Mouse (Mus musculus) myocyte (in vitro differentiated cells): ENCODE data around the gene Zfp184.

ENCODE experiments used
- MAX ChIP-seq: IDR thresholded peaks from one replicate; pipeline ENCODE4 v1.6.1; 2011; ENCODE audit warnings: low read depth, mild to moderate bottlenecking, control low read depth
- MYOD1 ChIP-seq, 3 experiments: IDR thresholded peaks; one replicate each; pipeline ENCODE4 v1.6.1; 2011; ENCODE audit warnings: control low read depth in 2 of 3, low read depth in 2 of 3, mild to moderate bottlenecking in 2 of 3, moderate library complexity in 1 of 3; ENCODE audit not compliant: insufficient read length in 2 of 3, control insufficient read depth in 1 of 3
- MYOG ChIP-seq, 3 experiments: IDR thresholded peaks; one replicate each; pipeline ENCODE4 v1.6.1; 2011; ENCODE audit warnings: control low read depth in 2 of 3, low read depth in 2 of 3, mild to moderate bottlenecking in 2 of 3; ENCODE audit not compliant: insufficient read length in 2 of 3, control insufficient read depth in 1 of 3, insufficient read depth in 1 of 3
- POLR2A ChIP-seq: IDR thresholded peaks from one replicate; pipeline ENCODE4 v1.6.1; 2011; ENCODE audit warnings: low read depth, mild to moderate bottlenecking, control low read depth, moderate library complexity; ENCODE audit not compliant: insufficient read length
- POLR2AphosphoS2 ChIP-seq: IDR thresholded peaks from one replicate; pipeline ENCODE4 v1.6.1; 2011; ENCODE audit warnings: low read depth, control low read depth; ENCODE audit not compliant: insufficient read length
- SRF ChIP-seq: IDR thresholded peaks from one replicate; pipeline ENCODE4 v1.6.1; 2011; ENCODE audit warnings: low read depth; ENCODE audit not compliant: control insufficient read depth, insufficient read length
- TCF12 ChIP-seq: IDR thresholded peaks from one replicate; pipeline ENCODE4 v1.6.1; 2011; ENCODE audit warnings: mild to moderate bottlenecking, control low read depth; ENCODE audit not compliant: poor library complexity, insufficient read depth, severe bottlenecking
- USF1 ChIP-seq: IDR thresholded peaks from one replicate; pipeline ENCODE4 v1.6.1; 2011; ENCODE audit warnings: low read depth, mild to moderate bottlenecking, control low read depth, moderate library complexity

DNA sequence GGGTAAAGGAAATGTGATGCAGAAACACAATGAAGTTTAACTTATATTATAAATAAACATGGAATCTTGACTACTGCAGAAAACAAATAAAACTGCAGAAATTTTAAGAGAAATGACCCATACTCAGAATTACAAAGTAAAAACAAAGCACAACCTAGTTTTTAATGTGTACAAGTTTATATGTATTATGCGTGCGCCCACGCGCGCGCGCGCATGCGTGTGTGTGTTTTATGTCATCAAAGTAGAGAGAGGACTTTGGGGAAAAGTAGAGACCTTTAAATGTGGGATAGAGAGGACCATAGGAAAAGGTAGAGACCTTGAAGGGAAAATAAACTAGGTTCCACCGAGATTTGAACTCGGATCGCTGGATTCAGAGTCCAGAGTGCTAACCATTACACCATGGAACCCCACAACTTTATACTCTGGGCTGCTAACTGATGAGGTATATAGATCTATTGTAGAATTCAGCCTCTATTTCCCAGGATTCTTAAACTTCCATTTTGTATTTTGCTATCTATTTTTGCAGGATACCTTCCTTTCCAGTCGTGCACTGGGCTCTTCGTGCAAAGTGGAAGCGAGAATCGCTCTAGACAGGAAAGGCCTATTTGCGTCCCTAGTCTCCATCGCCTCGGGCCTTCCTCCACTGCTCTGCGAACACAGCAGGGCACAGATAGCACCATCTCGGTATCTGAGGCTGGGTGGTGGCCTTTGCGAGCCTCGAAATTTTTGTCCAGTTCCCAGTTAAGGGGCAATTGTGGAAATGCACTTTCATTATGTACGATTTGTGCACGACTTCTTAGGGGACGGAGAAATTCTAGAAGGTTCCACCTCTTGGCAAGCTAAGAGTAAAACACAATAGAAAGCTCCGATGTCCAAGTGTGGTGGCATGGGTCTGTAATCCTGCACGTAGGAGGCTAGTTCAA, 11.0 kb upstream of the Zfp184 start:
- TF ChIP-seq SRF (no peak), POLR2A (no peak), MAX (no peak), USF1 (no peak), TCF12 (no peak), MYOD1 (IDR thresholded peaks at IDR 0.05; ENCODE audit: control insufficient read depth in 1 of 3, insufficient read length in 2 of 3, low read depth in 2 of 3) (no peak), POLR2AphosphoS2 (no peak), MYOG (IDR thresholded peaks at IDR 0.05; ENCODE audit: control insufficient read depth in 1 of 3, insufficient read depth in 1 of 3, insufficient read length in 2 of 3, low read depth in 2 of 3) (no peak)
